8 mouse cellular contexts compared by ENCODE assay signal in the genomic region with DNA sequence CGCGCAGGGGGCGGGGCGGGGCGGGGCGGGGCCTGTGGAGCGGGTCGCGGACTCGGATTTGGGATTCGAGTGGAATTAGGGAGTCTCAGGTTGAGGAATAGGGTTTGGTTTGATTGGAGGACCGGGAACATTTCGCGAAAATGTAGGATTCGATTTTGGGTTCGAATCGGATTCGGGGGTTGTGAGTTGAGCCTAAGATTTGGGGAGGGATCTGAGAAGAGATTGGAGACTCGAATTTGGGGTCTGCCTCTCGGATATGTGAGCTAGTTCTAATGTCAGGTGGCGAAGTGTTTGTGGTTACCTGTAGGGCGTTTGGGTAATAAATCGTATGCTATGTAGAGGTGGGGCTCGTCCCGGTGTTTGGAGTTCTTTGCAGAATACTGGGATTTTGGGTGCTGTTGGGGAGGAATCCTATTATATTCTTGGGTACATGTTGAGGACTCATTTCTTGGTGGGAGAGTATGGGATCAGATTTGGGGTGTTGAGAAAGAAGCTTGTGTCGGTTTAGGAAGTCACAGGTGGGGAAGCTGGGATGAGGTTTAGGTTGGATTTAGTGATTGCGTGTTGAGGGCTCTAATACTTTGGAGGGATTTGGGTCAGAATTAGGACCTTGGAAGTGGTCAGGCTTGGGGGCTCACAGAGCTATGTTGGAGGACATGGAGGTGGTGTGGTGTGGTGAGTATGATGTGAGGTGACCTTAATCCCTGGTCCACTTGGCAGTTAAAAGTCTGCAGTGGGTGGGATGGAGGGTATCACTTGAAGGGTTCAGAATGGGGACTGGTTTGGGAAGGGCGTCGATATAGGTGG. TPM values are rescaled to one million over a fixed set of nuclear protein-coding genes. Genes with fewer than 3 reads are reported as not detected.
DNase-seq lines count a peak whose midpoint lies in the region; ATAC-seq and TF ChIP-seq lines count a peak whose summit lies in the region.

No protein-coding gene starts in this region.

- peaks cover 20% of the 10 kb centered on the region for H3K36me3 ChIP-seq in embryonic facial prominence, embryonic 12.5 days
- peaks cover 12% of the 10 kb centered on the region for H3K36me3 ChIP-seq in hindbrain, postnatal 0 days (ENCODE audit: insufficient read depth, low read length)
- peaks cover 14% of the 10 kb centered on the region for H3K36me3 ChIP-seq in midbrain, postnatal 0 days (ENCODE audit: insufficient read depth, low read length)

- ATAC-seq in embryonic facial prominence, embryonic 12.5 days (ENCODE audit: insufficient number of reproducible peaks, insufficient read depth, low FRiP score, low TSS enrichment): no peak
- ATAC-seq in hindbrain, postnatal 0 days: no peak
- no peak for ATAC-seq in midbrain, postnatal 0 days (ENCODE audit: low FRiP score)

- H3K4me3 ChIP-seq in layer of hippocampus, adult 2 months: peak overlapping the region; percentile 96
- peak overlapping the region; percentile 81 for H3K4me3 ChIP-seq in embryonic facial prominence, embryonic 12.5 days
- peak overlapping the region; percentile 60 for H3K4me3 ChIP-seq in hindbrain, postnatal 0 days (ENCODE audit: low read length)
- peak overlapping the region; percentile 74 for H3K4me3 ChIP-seq in midbrain, postnatal 0 days (ENCODE audit: low read depth, low read length)

- TF ChIP-seq CTCF in layer of hippocampus, adult 2 months (conservative IDR thresholded peaks at IDR 0.05): no peak
- no peak for TF ChIP-seq CTCF in hindbrain, postnatal 0 days (IDR thresholded peaks at IDR 0.05; ENCODE audit: low read depth)
- no peak for TF ChIP-seq CTCF in midbrain, postnatal 0 days (IDR thresholded peaks at IDR 0.05)

- 6% methylated on average over 29 of the region's 29 CpGs for WGBS in embryonic facial prominence, embryonic 12.5 days
- 9% methylated on average over 29 of the region's 29 CpGs for WGBS in hindbrain, postnatal 0 days
- WGBS in midbrain, postnatal 0 days: 9% methylated on average over 24 of the region's 29 CpGs

- H3K9ac ChIP-seq in embryonic facial prominence, embryonic 12.5 days: peak overlapping the region; percentile 94
- H3K9ac ChIP-seq in hindbrain, postnatal 0 days (replicated peaks; ENCODE audit: low read length): peak overlapping the region; percentile 87
- peak overlapping the region; percentile 88 for H3K9ac ChIP-seq in midbrain, postnatal 0 days (replicated peaks; ENCODE audit: low read length, poor library complexity, severe bottlenecking)

- intact Hi-C loops in gastrocnemius, postnatal 36 days (cut with DNase I): no loop called here
- intact Hi-C loops in left cerebral cortex, postnatal 10 days (cut with DNase I): no loop called here

- peak overlapping the region; percentile 92 for H3K4me2 ChIP-seq in embryonic facial prominence, embryonic 12.5 days (replicated peaks)
- peak overlapping the region; percentile 94 for H3K4me2 ChIP-seq in hindbrain, postnatal 0 days (ENCODE audit: low read depth, low read length)
- peak overlapping the region; percentile 98 for H3K4me2 ChIP-seq in midbrain, postnatal 0 days (ENCODE audit: low read depth, low read length, poor library complexity, severe bottlenecking)

- no peak for DNase-seq in layer of hippocampus, adult 2 months (ENCODE audit: low spot score in 2 of 2)
- no peak for DNase-seq in layer of hippocampus, adult 11-12 months (ENCODE audit: low spot score)
- no peak for DNase-seq in hindbrain, postnatal 0 days (ENCODE audit: low spot score)
- no peak for DNase-seq in midbrain, postnatal 0 days (ENCODE audit: low spot score)
- DNase-seq in gastrocnemius, postnatal 36 days: no peak
- no peak for DNase-seq in spleen, adult 12 weeks (ENCODE audit: low spot score)
- DNase-seq in left cerebral cortex, postnatal 10 days (ENCODE audit: extremely low spot score in 1 of 2, low spot score in 2 of 2): no peak

- H3K27me3 ChIP-seq in embryonic facial prominence, embryonic 12.5 days: no peaks in the 10 kb centered on the region
- H3K27me3 ChIP-seq in hindbrain, postnatal 0 days (ENCODE audit: insufficient read depth, low read length): no peaks in the 10 kb centered on the region
- no peaks in the 10 kb centered on the region for H3K27me3 ChIP-seq in midbrain, postnatal 0 days (ENCODE audit: insufficient read depth, low read length)

- no peaks in the 10 kb centered on the region for H3K9me3 ChIP-seq in embryonic facial prominence, embryonic 12.5 days
- H3K9me3 ChIP-seq in hindbrain, postnatal 0 days (ENCODE audit: low read length): no peaks in the 10 kb centered on the region
- no peaks in the 10 kb centered on the region for H3K9me3 ChIP-seq in midbrain, postnatal 0 days (ENCODE audit: low read length)

- H3K4me1 ChIP-seq in embryonic facial prominence, embryonic 12.5 days: peaks cover 29% of the 10 kb centered on the region
- peaks cover 5% of the 10 kb centered on the region; the same call in 1 of the 2 replicates for H3K4me1 ChIP-seq in hindbrain, postnatal 0 days (ENCODE audit: insufficient read depth, low read length)
- peaks cover 6% of the 10 kb centered on the region; the same call in 1 of the 2 replicates for H3K4me1 ChIP-seq in midbrain, postnatal 0 days (ENCODE audit: insufficient read depth, low read length)

- peak overlapping the region; percentile 98 for H3K27ac ChIP-seq in layer of hippocampus, adult 2 months
- peak overlapping the region; percentile 92 for H3K27ac ChIP-seq in embryonic facial prominence, embryonic 12.5 days
- peak overlapping the region; percentile 92 for H3K27ac ChIP-seq in hindbrain, postnatal 0 days
- H3K27ac ChIP-seq in midbrain, postnatal 0 days (ENCODE audit: low read depth, low read length): peak overlapping the region; percentile 85

RNA-seq across cellular contexts. Expression of a gene that starts 0.8 kb away (rescaled TPM):
- total RNA-seq in layer of hippocampus, adult 2 months (2021): 100 to 1,000 TPM; 478 to 493 TPM
- 1,786 and 1,871 TPM in 2 replicates for polyA plus RNA-seq in embryonic facial prominence, embryonic 12.5 days (2016; fragmentation: Nextera tagmentation; extraction: Ambion mirVana)
- 1,128 and 1,180 TPM in 2 replicates for total RNA-seq in hindbrain, postnatal 0 days (2014; rRNA removed)
- 1,097 and 1,185 TPM in 2 replicates for polyA plus RNA-seq in hindbrain, postnatal 0 days (2015; fragmentation: Nextera tagmentation; extraction: Ambion mirVana)
- 863 and 928 TPM in 2 replicates for total RNA-seq in midbrain, postnatal 0 days (2014; rRNA removed)
- 1,039 and 1,193 TPM in 2 replicates for polyA plus RNA-seq in midbrain, postnatal 0 days (2015; fragmentation: Nextera tagmentation; extraction: Ambion mirVana)
- total RNA-seq in gastrocnemius, postnatal 36 days (2021): 100 to 1,000 TPM; 611 to 682 TPM
- total RNA-seq in left cerebral cortex, postnatal 10 days (2021): 100 to 1,000 TPM; 414 to 433 TPM

RNA-seq across cellular contexts. Expression of a gene that starts 14.0 kb away (rescaled TPM):
- total RNA-seq in layer of hippocampus, adult 2 months (2021): 1 to 10 TPM; 1.9 to 2.5 TPM
- 1.6 and 1.8 TPM in 2 replicates for polyA plus RNA-seq in embryonic facial prominence, embryonic 12.5 days (2016; fragmentation: Nextera tagmentation; extraction: Ambion mirVana)
- total RNA-seq in hindbrain, postnatal 0 days (2014; rRNA removed): 0.22 TPM in 1 of 2 replicates, not detected in the other
- polyA plus RNA-seq in hindbrain, postnatal 0 days (2015; fragmentation: Nextera tagmentation; extraction: Ambion mirVana): 1.4 and 1.6 TPM in 2 replicates
- not detected in 2 replicates for total RNA-seq in midbrain, postnatal 0 days (2014; rRNA removed)
- 0.83 and 1.1 TPM in 2 replicates for polyA plus RNA-seq in midbrain, postnatal 0 days (2015; fragmentation: Nextera tagmentation; extraction: Ambion mirVana)
- 100 to 1,000 TPM; 387 to 405 TPM for total RNA-seq in gastrocnemius, postnatal 36 days (2021)
- total RNA-seq in left cerebral cortex, postnatal 10 days (2021): 1 to 10 TPM; 1.6 to 2.0 TPM

RNA-seq across cellular contexts. Expression of a gene that starts 16.6 kb away (rescaled TPM):
- total RNA-seq in layer of hippocampus, adult 2 months (2021): 10 to 100 TPM; 49.4 to 54.3 TPM
- polyA plus RNA-seq in embryonic facial prominence, embryonic 12.5 days (2016; fragmentation: Nextera tagmentation; extraction: Ambion mirVana): 1.7 and 2.1 TPM in 2 replicates
- 66.9 and 70.3 TPM in 2 replicates for total RNA-seq in hindbrain, postnatal 0 days (2014; rRNA removed)
- polyA plus RNA-seq in hindbrain, postnatal 0 days (2015; fragmentation: Nextera tagmentation; extraction: Ambion mirVana): 26.6 and 28.0 TPM in 2 replicates
- 39.3 and 61.0 TPM in 2 replicates for total RNA-seq in midbrain, postnatal 0 days (2014; rRNA removed)
- 24.4 and 26.8 TPM in 2 replicates for polyA plus RNA-seq in midbrain, postnatal 0 days (2015; fragmentation: Nextera tagmentation; extraction: Ambion mirVana)
- 10 to 100 TPM in 1 of 2 experiments, 1 to 10 TPM in 1; 8.4 to 10.3 TPM for total RNA-seq in gastrocnemius, postnatal 36 days (2021)
- total RNA-seq in left cerebral cortex, postnatal 10 days (2021): 10 to 100 TPM; 25.4 to 30.9 TPM

RNA-seq across cellular contexts. Expression of a gene that starts 22.2 kb away (rescaled TPM):
- total RNA-seq in layer of hippocampus, adult 2 months (2021): 1 to 10 TPM; 2.7 to 5.3 TPM
- not detected in 2 replicates for polyA plus RNA-seq in embryonic facial prominence, embryonic 12.5 days (2016; fragmentation: Nextera tagmentation; extraction: Ambion mirVana)
- 0.47 and 2.6 TPM in 2 replicates for total RNA-seq in hindbrain, postnatal 0 days (2014; rRNA removed)
- polyA plus RNA-seq in hindbrain, postnatal 0 days (2015; fragmentation: Nextera tagmentation; extraction: Ambion mirVana): 0.24 TPM in 1 of 2 replicates, not detected in the other
- total RNA-seq in midbrain, postnatal 0 days (2014; rRNA removed): 0.82 and 2.9 TPM in 2 replicates
- polyA plus RNA-seq in midbrain, postnatal 0 days (2015; fragmentation: Nextera tagmentation; extraction: Ambion mirVana): not detected in 2 replicates
- under 1 TPM; 0.25 to 0.41 TPM for total RNA-seq in gastrocnemius, postnatal 36 days (2021)
- 1 to 10 TPM; 1.7 to 2.0 TPM for total RNA-seq in left cerebral cortex, postnatal 10 days (2021)

RNA-seq across cellular contexts. Expression of a gene that starts 27.7 kb away (rescaled TPM):
- 10 to 100 TPM; 51.6 to 53.3 TPM for total RNA-seq in layer of hippocampus, adult 2 months (2021)
- 314 and 329 TPM in 2 replicates for polyA plus RNA-seq in embryonic facial prominence, embryonic 12.5 days (2016; fragmentation: Nextera tagmentation; extraction: Ambion mirVana)
- 165 and 189 TPM in 2 replicates for total RNA-seq in hindbrain, postnatal 0 days (2014; rRNA removed)
- polyA plus RNA-seq in hindbrain, postnatal 0 days (2015; fragmentation: Nextera tagmentation; extraction: Ambion mirVana): 279 and 295 TPM in 2 replicates
- 136 and 249 TPM in 2 replicates for total RNA-seq in midbrain, postnatal 0 days (2014; rRNA removed)
- 292 and 299 TPM in 2 replicates for polyA plus RNA-seq in midbrain, postnatal 0 days (2015; fragmentation: Nextera tagmentation; extraction: Ambion mirVana)
- 10 to 100 TPM; 13.7 to 18.8 TPM for total RNA-seq in gastrocnemius, postnatal 36 days (2021)
- 10 to 100 TPM; 51.1 to 57.3 TPM for total RNA-seq in left cerebral cortex, postnatal 10 days (2021)

Comparison
In these comparisons a context has a peak if more than half of its experiments do, and no peak if none do; other contexts are left out.
1. RNA of a gene that starts 14.0 kb away (total RNA-seq): 387 to 405 TPM in gastrocnemius, postnatal 36 days; 1.9 to 2.5 TPM in layer of hippocampus, adult 2 months, 1.6 to 2.0 TPM in left cerebral cortex, postnatal 10 days, not detected in midbrain, postnatal 0 days and 0.22 TPM in hindbrain, postnatal 0 days; every median in the first group is over 100 times any median in the second.
2. Peak in every context shown above with its lines, with median percentiles within 50 percentile points of each other: H3K27ac ChIP-seq, H3K4me3 ChIP-seq, H3K4me2 ChIP-seq and H3K9ac ChIP-seq.